ENCODE assay signal across 8 mouse cellular contexts in genomic region chr11:77825853-77826252, GRCm38 (mm10). TPM values are rescaled to one million over a fixed set of nuclear protein-coding genes. Genes with fewer than 3 reads are reported as not detected.
A peak's percentile ranks its signal among the peaks of the same experiment; 100 is the strongest.
DNase-seq lines count a peak whose midpoint lies in the region; ATAC-seq and TF ChIP-seq lines count a peak whose summit lies in the region.
"Had no signal": no experiment of that assay in that cellular context is flagged by ENCODE, and none has a peak within 500 bp of the region (broad histone marks: within the 10 kb centered on the region; RNA-seq: fewer than 3 reads in every experiment).

No protein-coding gene starts in this region.

- no peaks in the 10 kb centered on the region for H3K4me1 ChIP-seq in bone marrow, adult 2 months (ENCODE audit: control insufficient read depth, insufficient read depth, low read length)
- peaks cover 13% of the 10 kb centered on the region for H3K4me1 ChIP-seq in forebrain, embryonic 11.5 days (replicated peaks; ENCODE audit: control insufficient read depth, insufficient read depth, low read length)
- H3K4me1 ChIP-seq in midbrain, embryonic 10.5 days, result peaks cover 48% of the 10 kb centered on the region
- H3K4me1 ChIP-seq: limb, embryonic 12.5 days had no signal

- peak; percentile 80 for TF ChIP-seq CTCF in bone marrow, adult 2 months (IDR thresholded peaks at IDR 0.05; ENCODE audit: control insufficient read depth, insufficient read depth, low read length)

- H3K9me3 ChIP-seq in forebrain, embryonic 11.5 days (ENCODE audit: control insufficient read depth, low read length), result no peaks in the 10 kb centered on the region
- H3K9me3 ChIP-seq in midbrain, embryonic 10.5 days (replicated peaks), result no peaks in the 10 kb centered on the region
- H3K9me3 ChIP-seq: limb, embryonic 12.5 days had no signal

- WGBS in bone marrow, adult 2 months, result 29% methylated on average over 5 of the region's 5 CpGs
- WGBS in forebrain, embryonic 11.5 days, result under 1% methylated on average over 5 of the region's 5 CpGs
- under 1% methylated on average over 5 of the region's 5 CpGs for WGBS in midbrain, embryonic 10.5 days

- H3K27me3 ChIP-seq in forebrain, embryonic 11.5 days (ENCODE audit: control insufficient read depth, insufficient read depth, low read length), result peaks cover 3% of the 10 kb centered on the region; the same call in 1 of the 2 replicates
- H3K27me3 ChIP-seq in midbrain, embryonic 10.5 days (ENCODE audit: low read depth, poor library complexity, severe bottlenecking), result peaks cover 28% of the 10 kb centered on the region; the same call in 1 of the 2 replicates

- no peak overlapping the region for H3K4me3 ChIP-seq in bone marrow, adult 2 months (replicated peaks; ENCODE audit: control insufficient read depth, low read depth, low read length)
- no peak overlapping the region for H3K4me3 ChIP-seq in forebrain, embryonic 11.5 days (ENCODE audit: low read depth, low read length)
- no peak overlapping the region for H3K4me3 ChIP-seq in midbrain, embryonic 10.5 days
- H3K4me3 ChIP-seq: limb, embryonic 12.5 days had no signal

- no peak overlapping the region for H3K9ac ChIP-seq in forebrain, embryonic 11.5 days (ENCODE audit: low read length)
- H3K9ac ChIP-seq: limb, embryonic 12.5 days had no signal

- no peak overlapping the region for H3K4me2 ChIP-seq in forebrain, embryonic 11.5 days (ENCODE audit: low read depth, low read length, severe bottlenecking)
- H3K4me2 ChIP-seq: limb, embryonic 12.5 days had no signal

- peak; percentile 79 for DNase-seq in MN1 (ENCODE audit: low spot score)
- DNase-seq in forebrain, embryonic 11.5 days (ENCODE audit: low spot score), result peak; percentile 83
- peak; percentile 68 to 69 for DNase-seq in layer of hippocampus, postnatal 36 days
- peak; percentile 67 for DNase-seq in midbrain, embryonic 10.5 days (ENCODE audit: low spot score)
- peak; percentile 33 to 66 for DNase-seq in spleen, adult 18-20 months

- H3K36me3 ChIP-seq in forebrain, embryonic 11.5 days (ENCODE audit: control insufficient read depth, insufficient read depth, low read length), result no peaks in the 10 kb centered on the region; the same call in 1 of the 2 replicates
- peaks cover 68% of the 10 kb centered on the region for H3K36me3 ChIP-seq in midbrain, embryonic 10.5 days

- H3K27ac ChIP-seq in bone marrow, adult 2 months (ENCODE audit: control insufficient read depth, insufficient read depth, low read depth, low read length, poor library complexity), result no peak overlapping the region
- H3K27ac ChIP-seq in forebrain, embryonic 11.5 days (ENCODE audit: low read depth, low read length), result no peak overlapping the region
- no peak overlapping the region for H3K27ac ChIP-seq in midbrain, embryonic 10.5 days (replicated peaks)
- H3K27ac ChIP-seq: limb, embryonic 12.5 days had no signal

- TF ChIP-seq POLR2A in bone marrow, adult 2 months (IDR thresholded peaks at IDR 0.05; ENCODE audit: borderline replicate concordance, control insufficient read depth, low read depth, low read length), result no peak

- no peak; the same call in 1 of the 2 replicates for ATAC-seq in forebrain, embryonic 11.5 days (replicated peaks; ENCODE audit: low FRiP score)
- peak; percentile 30 to 73; a peak in 2 of 4 replicates for ATAC-seq in hematopoietic stem cell, adult 5-6 weeks (replicated peaks in 1 of 2; ENCODE audit: insufficient read depth in 1 of 2, low FRiP score in 2 of 2, low TSS enrichment in 1 of 2, low read depth in 1 of 2, poor library complexity in 2 of 2, severe bottlenecking in 2 of 2)

RNA-seq across cellular contexts. Expression of gene Gm10277, which starts 38.3 kb away (rescaled TPM):
- not detected in 2 replicates for polyA plus RNA-seq in bone marrow, adult 2 months (2011; ENCODE audit: insufficient read depth, insufficient read length, low replicate concordance, missing spikeins)
- 1.4 and 1.6 TPM in 2 replicates for polyA plus RNA-seq in forebrain, embryonic 11.5 days (2014; fragmentation: Nextera tagmentation; extraction: Ambion mirVana)
- total RNA-seq in hematopoietic stem cell, adult 5-6 weeks (2017), result not detected in 2 replicates
- not detected for total RNA-seq in layer of hippocampus, postnatal 36 days (2021)
- 1.4 and 1.5 TPM in 2 replicates for polyA plus RNA-seq in midbrain, embryonic 10.5 days (2016; fragmentation: Nextera tagmentation; extraction: Ambion mirVana)
